Comparison of ENCODE assay signal across 7 mouse cellular contexts in the genomic region with DNA sequence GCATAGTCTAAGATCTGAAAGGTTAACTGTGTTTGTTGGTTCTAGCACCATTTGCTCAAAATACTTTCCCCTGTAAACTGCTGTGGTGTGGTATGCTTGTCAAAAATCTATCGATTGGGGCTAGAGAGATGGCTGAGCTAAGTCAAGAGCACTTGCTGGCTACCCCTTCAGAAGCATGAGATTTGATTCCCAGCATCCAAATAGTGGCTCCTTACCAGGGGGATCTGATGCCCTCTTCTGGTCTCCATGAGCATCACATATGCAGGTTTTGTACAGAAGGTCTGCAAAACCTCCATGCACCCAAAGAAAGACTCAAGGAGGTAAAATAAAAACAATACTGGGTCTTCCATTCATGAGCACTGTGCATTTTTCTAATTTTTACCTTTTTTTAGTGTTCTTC. TPM values are rescaled to one million over a fixed set of nuclear protein-coding genes. Genes with fewer than 3 reads are reported as not detected.
DNase-seq lines count a peak whose midpoint lies in the region; ATAC-seq and TF ChIP-seq lines count a peak whose summit lies in the region.

No protein-coding gene starts in this region.

- H3K36me3 ChIP-seq in splenic B cell, adult 2 months (ENCODE audit: control insufficient read depth, insufficient read depth, low read length, poor library complexity, severe bottlenecking), result peaks cover 6% of the 10 kb centered on the region; the same call in 1 of the 2 replicates

- WGBS in bone marrow, adult 2 months, result 17% methylated on average over 1 of the region's 1 CpGs

- no peak for TF ChIP-seq POLR2A in bone marrow, adult 2 months (IDR thresholded peaks at IDR 0.05; ENCODE audit: borderline replicate concordance, control insufficient read depth, low read depth, low read length)

- H3K4me1 ChIP-seq in bone marrow, adult 2 months (ENCODE audit: control insufficient read depth, insufficient read depth, low read length), result no peaks in the 10 kb centered on the region; the same call in 1 of the 2 replicates

- 0 out of 2 replicates have a peak, but pooled peaks have one; percentile 30 for ATAC-seq in erythroid progenitor cell, adult 5-6 weeks (replicated peaks; ENCODE audit: low FRiP score, poor library complexity, severe bottlenecking)

- no peak overlapping the region for H3K4me3 ChIP-seq in bone marrow, adult 2 months (replicated peaks; ENCODE audit: control insufficient read depth, low read depth, low read length)

- intact Hi-C loops in left cerebral cortex, postnatal 14 days (cut with DNase I), result no loop called here

- DNase-seq in layer of hippocampus, adult 8-10 months (ENCODE audit: low spot score in 2 of 2), result peak; percentile 28 to 33
- no peak for DNase-seq in layer of hippocampus, adult 9-10 months (ENCODE audit: low spot score)
- peak; percentile 82 for DNase-seq in ES-CJ7 (ENCODE audit: low read depth, low spot score)
- DNase-seq in left cerebral cortex, postnatal 14 days (ENCODE audit: low spot score in 2 of 2), result peak; percentile 43 to 58
- DNase-seq in splenic B cell, adult 2 months (ENCODE audit: low read depth, low spot score), result peak; percentile 73

- no peak overlapping the region for H3K27ac ChIP-seq in bone marrow, adult 2 months (ENCODE audit: control insufficient read depth, insufficient read depth, low read depth, low read length, poor library complexity)

- peak; percentile 26; the same call in 1 of the 2 replicates for TF ChIP-seq CTCF in bone marrow, adult 2 months (IDR thresholded peaks at IDR 0.05; ENCODE audit: control insufficient read depth, insufficient read depth, low read length)

- no peaks in the 10 kb centered on the region for H3K27me3 ChIP-seq in splenic B cell, adult 2 months (ENCODE audit: control insufficient read depth, insufficient read depth, low read length, poor library complexity, severe bottlenecking)

RNA-seq across cellular contexts. Expression of a gene that starts 1.7 kb away (rescaled TPM):
- total RNA-seq in layer of hippocampus, adult 8-10 months (2022), result 10 to 100 TPM; 45.6 to 52.7 (median 50.1) TPM
- polyA plus RNA-seq in bone marrow, adult 2 months (2011; ENCODE audit: insufficient read depth, insufficient read length, low replicate concordance, missing spikeins), result 13.6 and 26.5 TPM in 2 replicates
- total RNA-seq in erythroid progenitor cell, adult 5-6 weeks (2015; ENCODE audit: low replicate concordance), result 33.5 and 37.3 TPM in 2 replicates
- total RNA-seq in erythroid progenitor cell, adult 5-6 weeks (2017; ENCODE audit: low replicate concordance), result 29.4 and 48.0 TPM in 2 replicates
- total RNA-seq in left cerebral cortex, postnatal 14 days (2021), result 10 to 100 TPM; 45.5 to 46.5 TPM

RNA-seq across cellular contexts. Expression of a gene that starts 38.7 kb away (rescaled TPM):
- total RNA-seq in layer of hippocampus, adult 8-10 months (2022), result 10 to 100 TPM; 21.6 to 27.3 (median 26.8) TPM
- polyA plus RNA-seq in bone marrow, adult 2 months (2011; ENCODE audit: insufficient read depth, insufficient read length, low replicate concordance, missing spikeins), result 19.5 and 28.8 TPM in 2 replicates
- 16.2 and 37.7 TPM in 2 replicates for total RNA-seq in erythroid progenitor cell, adult 5-6 weeks (2015; ENCODE audit: low replicate concordance)
- total RNA-seq in erythroid progenitor cell, adult 5-6 weeks (2017; ENCODE audit: low replicate concordance), result 2.5 and 9.5 TPM in 2 replicates
- total RNA-seq in left cerebral cortex, postnatal 14 days (2021), result 10 to 100 TPM; 22.6 to 23.2 TPM

RNA-seq across cellular contexts. Expression of a gene that starts 39.0 kb away (rescaled TPM):
- 1 to 10 TPM in 3 of 4 experiments, under 1 TPM in 1; 0.92 to 1.2 (median 1.1) TPM for total RNA-seq in layer of hippocampus, adult 8-10 months (2022)
- polyA plus RNA-seq in bone marrow, adult 2 months (2011; ENCODE audit: insufficient read depth, insufficient read length, low replicate concordance, missing spikeins), result not detected in 2 replicates
- total RNA-seq in erythroid progenitor cell, adult 5-6 weeks (2015; ENCODE audit: low replicate concordance), result not detected in 2 replicates
- total RNA-seq in erythroid progenitor cell, adult 5-6 weeks (2017; ENCODE audit: low replicate concordance), result not detected in 2 replicates
- 1 to 10 TPM; 2.2 to 3.1 TPM for total RNA-seq in left cerebral cortex, postnatal 14 days (2021)

RNA-seq across cellular contexts. Expression of a gene that starts 39.0 kb away (rescaled TPM):
- total RNA-seq in layer of hippocampus, adult 8-10 months (2022), result 10 to 100 TPM in 2 of 4 experiments, 1 to 10 TPM in 2; 7.1 to 29.2 (median 16.0) TPM
- 68.7 and 72.9 TPM in 2 replicates for polyA plus RNA-seq in bone marrow, adult 2 months (2011; ENCODE audit: insufficient read depth, insufficient read length, low replicate concordance, missing spikeins)
- 532 and 556 TPM in 2 replicates for total RNA-seq in erythroid progenitor cell, adult 5-6 weeks (2015; ENCODE audit: low replicate concordance)
- 147 and 262 TPM in 2 replicates for total RNA-seq in erythroid progenitor cell, adult 5-6 weeks (2017; ENCODE audit: low replicate concordance)
- total RNA-seq in left cerebral cortex, postnatal 14 days (2021), result 10 to 100 TPM in 1 of 2 experiments, 1 to 10 TPM in 1; 9.7 to 11.1 TPM
